Mouse (Mus musculus) G1E-ER4 (cell line): ENCODE measurements around the gene Mrpl10. TPM values are rescaled to one million over a fixed set of nuclear protein-coding genes. Genes with fewer than 3 reads are reported as not detected.

Experiments
- GATA1 ChIP-seq: IDR thresholded peaks from one replicate; pipeline ENCODE4 v1.8.0; 2012; ENCODE audit warnings: low read length, inconsistent platforms
- polyA plus RNA-seq: library from polyadenylated mRNA; stranded (reverse); fragments of >175 nt; gene quantifications from 2 replicates; pipeline ENCODE4 v1.2.3, GENCODE M21; 2012

Gene Mrpl10
- polyA plus RNA-seq, 1 experiment = 112 TPM

DNA sequence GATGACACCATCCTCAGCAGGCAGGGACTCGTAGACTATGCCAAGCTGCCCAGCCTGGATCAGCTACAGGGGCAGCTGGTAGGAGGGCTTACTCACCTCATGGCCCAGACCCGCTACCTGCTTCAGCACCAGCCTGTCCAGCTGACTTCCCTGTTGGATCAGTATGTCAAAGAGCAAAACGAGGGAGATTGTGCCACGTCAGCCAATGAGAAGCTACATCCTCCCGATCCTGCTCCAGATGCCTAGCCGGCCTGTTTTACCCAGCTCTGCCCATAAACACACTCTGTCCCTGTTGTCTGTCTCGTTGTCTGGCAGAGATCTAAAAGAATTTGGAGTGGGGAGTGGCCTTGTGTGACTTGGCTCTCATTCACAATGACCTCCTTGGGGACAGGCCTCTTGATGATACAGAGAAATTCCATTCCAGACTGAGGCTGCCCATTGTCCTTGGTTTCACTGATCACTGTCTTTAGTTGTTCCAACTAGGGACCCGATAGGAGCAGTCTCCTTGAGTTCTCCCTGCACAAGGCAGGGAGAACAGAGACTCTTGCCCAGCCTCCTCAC lies 6.8 kb downstream of the Mrpl10 start:
- TF ChIP-seq GATA1 = no peak

GRCm38 (mm10) chr11:97049492-97050085 lies 8.2 kb downstream of the Mrpl10 start:
- no peak for TF ChIP-seq GATA1

- TF ChIP-seq GATA1 = no peak
Observed at GRCm38 (mm10) chr11:97050216-97050943, 9.0 kb downstream of the Mrpl10 start, which contains the start of gene Osbpl7. Osbpl7 (plus strand) TSS chr11:97050628.

DNA sequence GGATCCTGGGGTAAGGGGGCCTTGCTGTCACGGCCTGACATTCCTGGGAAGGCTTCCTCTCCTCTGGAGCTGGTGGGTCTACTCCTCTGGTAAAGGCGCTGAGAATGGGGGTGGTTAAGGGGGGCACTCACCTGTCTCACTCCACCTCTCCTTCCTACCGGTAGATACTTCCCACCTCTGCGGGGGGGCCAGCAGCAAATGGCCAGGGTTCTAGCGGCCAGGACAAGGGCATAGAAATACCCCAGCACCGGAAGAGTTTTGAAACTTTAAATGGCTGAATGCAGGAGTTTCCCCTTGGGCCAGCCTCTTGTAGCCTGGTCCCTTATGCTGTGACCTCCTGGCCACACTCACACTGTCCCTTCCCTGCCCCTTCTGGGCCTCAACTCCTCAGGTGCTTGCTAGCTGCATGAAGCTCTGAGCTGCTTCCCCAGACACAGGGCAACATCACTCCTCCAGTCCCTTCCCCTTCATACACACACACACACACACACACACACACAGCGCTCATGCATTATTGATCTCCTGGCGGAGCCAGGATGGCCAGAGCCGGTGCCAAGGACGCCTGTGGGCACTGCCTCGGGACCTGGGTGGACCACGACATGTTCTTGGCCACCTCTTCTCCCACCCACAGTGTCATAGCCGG lies 9.7 kb downstream of the Mrpl10 start:
- no peak for TF ChIP-seq GATA1

GRCm38 (mm10) chr11:97052219-97052646 lies 10.9 kb downstream of the Mrpl10 start:
- TF ChIP-seq GATA1 = no peak

DNA sequence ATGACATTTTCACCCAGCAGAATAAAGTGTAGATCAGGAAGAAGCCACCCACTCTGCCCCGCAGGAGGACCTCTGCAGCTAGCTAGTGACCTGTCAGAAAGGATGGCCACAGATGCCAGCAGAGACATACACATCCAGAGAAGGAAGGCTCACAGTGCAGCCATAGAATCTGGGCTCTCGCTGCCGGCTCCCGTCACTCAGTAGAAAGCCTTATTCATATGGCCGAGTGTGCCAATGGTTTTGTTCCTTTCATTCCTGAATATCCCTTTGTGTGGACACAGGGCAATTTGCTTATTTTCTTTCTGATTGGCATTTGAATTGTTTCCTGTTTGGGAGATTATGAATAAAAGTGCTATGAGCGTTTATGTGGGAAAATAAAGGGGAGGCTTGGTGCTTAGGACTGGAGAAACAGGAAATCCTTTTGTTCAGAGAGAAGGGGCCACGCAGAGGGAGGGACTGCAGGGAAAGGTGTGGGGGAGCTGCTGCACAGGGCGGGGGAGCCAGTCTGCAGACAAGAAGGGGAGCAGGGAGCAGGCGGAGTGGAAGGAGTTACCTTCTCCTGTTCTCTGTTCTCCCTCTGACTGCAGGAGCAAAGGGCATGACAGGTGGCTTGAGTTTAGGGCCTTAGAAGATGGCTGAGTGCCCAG lies 22.0 kb downstream of the Mrpl10 start:
- no peak for TF ChIP-seq GATA1

- no peak for TF ChIP-seq GATA1
Observed at GRCm38 (mm10) chr11:97063921-97064295, 22.5 kb downstream of the Mrpl10 start.

- TF ChIP-seq GATA1 = no peak
Observed at GRCm38 (mm10) chr11:97065538-97066295, 24.4 kb downstream of the Mrpl10 start.

DNA sequence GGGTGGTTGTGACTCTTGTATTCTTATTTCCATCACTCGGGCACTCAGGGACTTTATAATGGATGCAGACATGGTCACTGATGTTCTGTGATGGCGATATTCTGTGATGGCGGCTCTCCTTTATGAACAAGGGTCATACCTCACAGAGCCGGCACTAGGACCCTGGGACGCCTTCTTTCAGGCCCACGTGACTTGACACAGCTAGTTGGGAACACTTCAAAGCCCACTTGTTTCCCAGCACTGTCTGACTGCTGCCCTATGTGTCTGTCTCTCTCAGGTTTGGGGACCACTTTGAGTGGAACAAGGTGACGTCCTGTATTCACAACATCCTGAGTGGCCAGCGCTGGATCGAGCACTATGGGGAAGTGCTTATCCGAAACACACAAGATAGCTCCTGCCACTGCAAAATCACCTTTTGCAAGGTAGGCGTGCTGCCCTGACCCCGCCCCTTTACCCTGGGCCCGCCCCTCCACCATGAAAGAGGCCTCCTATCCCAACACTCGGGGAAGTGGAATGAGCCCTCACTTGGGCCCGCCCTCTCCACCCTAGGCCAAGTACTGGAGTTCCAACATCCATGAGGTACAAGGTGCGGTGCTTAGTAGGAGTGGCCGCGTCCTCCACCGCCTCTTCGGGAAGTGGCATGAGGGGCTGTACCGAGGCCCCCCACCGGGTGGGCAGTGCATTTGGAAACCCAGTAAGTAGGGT lies 25.4 kb downstream of the Mrpl10 start:
- no peak for TF ChIP-seq GATA1

- no peak for TF ChIP-seq GATA1
Observed at GRCm38 (mm10) chr11:97069333-97069732, 28.0 kb downstream of the Mrpl10 start.

GRCm38 (mm10) chr11:97069770-97070169 lies 28.4 kb downstream of the Mrpl10 start:
- TF ChIP-seq GATA1 = no peak

- no peak for TF ChIP-seq GATA1
Observed at GRCm38 (mm10) chr11:97071129-97071528, 29.8 kb downstream of the Mrpl10 start.

GRCm38 (mm10) chr11:97072533-97072932 lies 31.2 kb downstream of the Mrpl10 start:
- no peak for TF ChIP-seq GATA1

GRCm38 (mm10) chr11:97074235-97074634 lies 32.9 kb downstream of the Mrpl10 start:
- TF ChIP-seq GATA1 = no peak
